Mouse (Mus musculus): ENCODE measurements around the gene Kcnip1.

Gene Kcnip1

GRCm38 (mm10) chr11:33980146-33980545, 12.8 kb downstream of the Kcnip1 start:
- DNase-seq, result no peak

DNA sequence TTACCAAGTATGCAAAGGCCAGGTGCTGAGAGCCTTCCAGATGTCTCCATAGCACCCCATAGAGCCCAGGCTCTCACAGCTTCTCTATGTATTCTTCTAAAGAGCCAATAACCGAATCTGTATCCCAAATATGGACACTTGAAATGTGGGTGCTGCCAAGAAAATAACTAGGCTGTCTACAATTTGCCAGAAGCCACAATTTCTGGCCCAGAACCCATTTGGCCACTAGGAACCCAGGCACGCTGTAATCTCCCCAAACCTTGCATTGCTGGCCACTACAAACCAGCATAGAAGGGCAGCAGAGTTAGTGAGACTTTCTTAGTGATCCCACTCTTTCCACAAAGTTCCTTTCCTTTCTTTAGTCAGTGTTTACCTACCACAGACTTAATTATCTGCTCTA, 17.8 kb downstream of the Kcnip1 start:
- no peak for DNase-seq

- DNase-seq, result no peak
Measured at GRCm38 (mm10) chr11:33974341-33975040, 18.5 kb downstream of the Kcnip1 start.

DNA sequence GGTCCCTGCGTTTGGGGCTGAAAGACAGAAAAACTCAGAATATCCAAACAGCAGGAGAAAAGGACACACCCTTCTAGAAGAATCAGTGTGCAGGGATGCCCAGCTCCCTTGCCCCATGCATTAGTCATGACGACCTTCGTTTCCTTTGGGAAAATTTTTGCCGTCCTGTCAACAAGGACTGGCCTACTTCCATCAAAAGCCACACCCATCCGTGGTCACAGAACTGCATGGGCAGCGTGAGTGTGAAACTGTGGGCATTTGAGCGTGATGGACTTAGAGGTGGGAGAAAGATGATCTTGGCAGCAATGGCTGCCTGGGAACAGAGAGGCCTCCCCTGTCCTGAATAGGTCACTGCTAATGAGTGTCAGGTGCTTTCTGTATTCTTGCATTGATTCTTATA, 20.8 kb downstream of the Kcnip1 start:
- DNase-seq, result no peak

GRCm38 (mm10) chr11:33969199-33969598, 23.8 kb downstream of the Kcnip1 start:
- DNase-seq, result no peak

- DNase-seq, result no peak
Measured at GRCm38 (mm10) chr11:33967708-33968107, 25.2 kb downstream of the Kcnip1 start.

DNA sequence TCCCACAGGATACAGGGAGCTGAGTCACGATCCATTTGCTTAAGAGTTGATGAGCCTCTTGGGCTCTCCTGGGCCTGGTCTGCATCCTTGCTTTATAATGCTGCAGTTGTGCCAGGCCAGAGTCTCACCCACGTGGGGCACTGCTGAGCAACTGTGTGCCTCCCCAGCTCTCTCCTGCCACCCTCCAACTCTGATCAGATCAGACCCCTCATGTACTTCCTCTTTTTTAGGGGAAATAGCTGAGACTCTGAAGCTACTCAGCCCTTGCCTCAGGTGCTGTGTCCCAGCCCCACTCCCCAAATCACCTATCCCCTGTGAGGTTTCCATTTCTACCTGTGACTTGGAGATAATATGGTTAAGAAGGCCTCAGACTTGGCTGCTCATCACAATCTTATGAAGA, 27.6 kb downstream of the Kcnip1 start:
- no peak for DNase-seq

DNA sequence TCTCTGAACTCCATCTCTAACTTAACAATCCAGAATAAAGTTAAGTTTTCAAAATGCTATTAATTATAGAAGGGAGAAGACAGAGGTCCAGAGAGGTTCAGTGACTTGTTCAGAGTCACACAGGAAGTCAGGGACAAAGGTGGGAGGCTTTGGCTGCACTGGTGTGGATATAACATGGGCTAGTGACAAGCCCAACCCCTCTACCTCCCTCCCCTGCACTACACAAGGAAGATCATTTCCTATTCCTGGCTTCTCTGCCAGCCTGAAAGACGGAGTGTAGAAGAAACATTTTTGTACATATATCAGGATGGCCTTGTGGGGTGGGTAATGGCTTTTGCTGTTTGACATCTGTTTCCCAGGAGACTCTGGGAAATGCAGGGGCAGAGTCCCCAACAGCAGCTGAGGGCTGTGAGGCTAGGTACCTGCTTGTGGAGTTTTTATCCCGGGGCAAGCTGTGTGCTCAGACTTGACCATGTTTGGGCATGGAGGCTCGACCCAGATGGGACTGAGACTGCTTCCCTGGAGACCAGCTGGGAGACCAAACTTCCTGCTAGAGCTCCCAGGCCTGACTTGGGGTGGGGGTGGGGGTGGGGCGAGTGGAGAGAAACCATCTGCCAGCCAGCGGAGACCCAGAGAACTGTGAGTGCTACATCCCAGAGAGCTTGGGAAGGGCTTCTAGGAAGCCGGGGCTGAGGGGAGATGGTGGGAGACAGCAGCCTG, 30.1 kb downstream of the Kcnip1 start, which contains the start of gene Kcnmb1:
Gene Kcnmb1 (plus strand): TSS at position 326 of the 720 bp plus-strand sequence.
- no peak for DNase-seq

DNA sequence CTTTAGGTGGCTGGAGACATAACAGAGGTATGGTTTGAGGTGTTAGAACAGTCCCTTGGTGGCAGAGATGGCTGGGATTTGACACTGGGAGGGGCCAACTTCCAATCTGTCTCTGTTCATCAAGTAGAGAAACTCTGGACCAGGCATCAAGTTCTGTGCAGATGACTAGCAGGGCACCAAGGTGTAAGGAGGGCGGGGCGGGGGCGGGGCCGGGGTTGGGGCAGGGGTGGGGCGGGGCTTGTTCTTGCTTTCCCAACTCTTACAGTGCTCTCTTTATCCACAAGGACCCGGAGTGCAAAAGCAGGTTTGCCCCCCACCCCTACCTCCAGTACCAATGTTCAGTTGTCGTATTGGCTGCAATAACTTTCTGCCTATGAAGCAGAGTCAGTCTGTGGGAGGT, 30.8 kb downstream of the Kcnip1 start:
- no peak for DNase-seq

DNA sequence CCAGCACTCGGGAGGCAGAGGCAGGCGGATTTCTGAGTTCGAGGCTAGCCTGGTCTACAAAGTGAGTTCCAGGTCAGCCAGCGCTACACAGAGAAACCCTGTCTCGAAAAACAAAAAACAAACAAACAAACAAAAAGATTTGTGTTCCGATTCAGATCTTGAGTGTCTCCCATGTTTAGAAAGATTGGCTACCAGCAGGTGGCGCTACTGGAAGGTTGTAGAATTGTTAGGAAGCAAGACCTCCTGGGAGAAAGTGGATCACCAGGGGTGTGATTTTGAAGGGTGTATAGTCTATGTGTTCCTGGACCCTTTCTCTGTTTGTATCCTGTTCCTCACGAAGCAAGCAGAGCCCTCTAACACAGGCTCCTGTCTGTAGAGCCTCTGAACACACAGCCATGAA, 34.2 kb downstream of the Kcnip1 start:
- peak; percentile 60 for DNase-seq

DNA sequence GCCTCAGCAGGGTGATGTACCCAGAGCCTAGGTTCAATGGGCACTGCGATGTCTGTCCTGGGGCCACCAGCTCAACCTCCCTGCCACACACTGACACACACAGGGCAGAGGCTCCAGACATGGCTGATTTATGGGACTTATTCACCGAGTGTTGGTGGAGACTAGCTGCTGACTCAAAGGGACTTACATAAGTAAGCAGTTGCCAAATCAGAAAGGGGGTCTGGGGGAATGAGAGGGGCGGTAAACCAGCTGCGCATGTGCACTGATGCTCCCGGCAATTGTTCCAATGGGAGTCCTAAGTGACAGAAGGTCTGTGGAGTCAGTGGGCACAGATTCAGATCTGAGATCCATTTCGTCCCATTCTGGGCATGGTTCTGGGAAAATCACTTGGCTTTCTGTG, 35.4 kb downstream of the Kcnip1 start:
- no peak for DNase-seq

DNA sequence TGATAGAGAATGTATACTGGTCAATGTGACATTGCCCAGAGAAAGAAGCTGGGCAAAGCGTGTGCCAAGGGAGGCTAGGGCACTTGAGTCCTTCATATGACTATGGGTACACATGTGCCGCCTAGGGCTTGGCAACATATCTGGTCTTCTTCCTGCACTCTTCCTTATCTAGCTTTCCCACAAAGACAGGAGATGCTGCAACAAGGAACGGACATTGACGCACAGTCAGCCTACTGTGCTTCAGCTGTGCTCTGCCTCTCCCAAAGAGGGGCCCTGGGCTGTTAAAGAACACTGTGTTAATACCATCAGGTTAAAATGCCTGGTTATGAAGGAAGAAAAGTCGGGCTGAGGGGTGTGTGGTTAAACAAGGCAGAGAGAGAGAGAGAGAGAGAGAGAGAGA, 36.3 kb downstream of the Kcnip1 start:
- DNase-seq, result no peak

DNA sequence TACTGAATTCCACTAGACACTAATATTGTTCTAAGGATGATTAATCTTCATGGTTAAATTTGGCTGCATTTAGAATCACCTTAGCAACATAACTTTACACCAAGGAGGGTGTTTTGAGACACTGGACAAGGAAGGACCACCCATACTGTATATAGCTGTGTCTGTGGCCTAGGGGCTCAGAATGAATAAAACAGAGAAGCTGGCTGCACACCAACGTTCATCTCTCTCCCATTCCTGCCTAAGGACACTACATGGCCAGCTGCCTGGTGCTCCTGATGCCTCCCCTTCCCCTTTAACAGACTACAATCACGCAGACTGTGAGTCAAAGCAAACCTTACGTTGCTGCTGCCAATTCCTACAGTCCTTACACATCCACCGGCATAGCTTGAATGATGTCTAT, 37.0 kb downstream of the Kcnip1 start:
- no peak for DNase-seq

DNA sequence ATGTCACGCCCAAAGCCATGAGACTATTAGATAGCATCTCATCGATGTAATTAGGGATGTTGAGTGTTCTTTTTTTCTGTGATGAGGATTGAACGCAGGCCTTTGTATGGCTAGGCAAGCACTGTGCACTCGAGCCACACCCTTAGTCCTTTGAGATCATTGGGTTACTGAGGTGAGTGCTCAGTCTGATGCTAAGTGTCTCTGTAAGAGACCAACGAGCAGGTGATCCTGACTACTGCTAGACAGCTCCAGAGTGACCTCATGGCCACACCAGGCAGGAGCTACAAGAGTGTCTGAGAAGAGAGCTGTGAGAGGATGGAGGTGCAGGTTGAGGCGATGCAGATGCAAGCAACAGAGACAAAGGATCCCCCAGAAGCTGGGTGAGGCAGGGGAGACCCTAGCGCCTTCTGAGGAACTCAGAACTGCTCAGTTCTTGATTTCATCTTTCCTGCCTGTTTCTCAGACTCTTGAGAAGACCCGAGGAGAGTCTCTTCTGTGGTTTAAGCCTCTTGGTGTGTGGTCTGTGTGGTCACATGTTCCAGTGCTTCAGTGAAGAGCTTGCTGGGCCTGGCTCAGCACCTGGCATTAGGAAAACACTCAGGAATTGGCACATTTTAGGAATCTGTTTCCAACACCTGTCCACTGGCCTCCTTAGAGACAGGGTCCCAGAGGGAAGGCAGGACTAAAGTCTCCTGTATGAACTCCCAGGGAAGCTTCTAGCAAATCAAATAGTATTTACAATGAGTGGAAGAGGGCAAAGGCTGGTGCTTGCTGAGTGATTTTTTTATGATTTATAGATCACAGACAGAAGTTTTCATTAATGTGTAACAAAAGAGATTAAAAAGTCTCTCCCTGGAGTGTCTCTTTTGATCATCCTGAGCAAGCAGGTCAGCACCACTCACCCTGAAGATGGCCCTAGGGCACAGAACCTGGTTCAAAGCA, 41.0 kb downstream of the Kcnip1 start:
- no peak for DNase-seq

DNA sequence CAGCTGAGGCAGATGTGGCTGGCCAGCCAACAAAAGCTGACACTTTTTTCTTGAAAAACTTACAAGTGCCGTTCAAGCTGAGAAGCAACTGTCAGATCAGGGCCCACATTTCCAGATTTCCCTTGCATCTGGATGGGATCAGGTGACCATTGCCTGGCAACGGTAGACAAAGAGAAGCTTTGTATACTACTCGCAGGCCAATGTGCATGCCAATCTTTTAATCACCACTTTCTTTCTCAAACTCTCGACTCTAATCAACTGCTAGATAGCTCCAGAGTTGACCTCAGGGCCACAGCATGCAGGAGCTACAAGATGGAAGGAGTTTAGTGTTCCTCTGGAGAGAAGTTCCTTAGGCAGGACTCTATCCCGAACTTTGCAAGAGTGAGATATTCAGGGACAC, 41.8 kb downstream of the Kcnip1 start:
- no peak for DNase-seq

GRCm38 (mm10) chr11:33946501-33946900, 46.5 kb downstream of the Kcnip1 start:
- DNase-seq, result no peak

- DNase-seq, result no peak
Measured at GRCm38 (mm10) chr11:33944786-33945328, 48.1 kb downstream of the Kcnip1 start.

- DNase-seq, result peak; percentile 47
Measured at GRCm38 (mm10) chr11:33944067-33944785, 48.7 kb downstream of the Kcnip1 start.

DNA sequence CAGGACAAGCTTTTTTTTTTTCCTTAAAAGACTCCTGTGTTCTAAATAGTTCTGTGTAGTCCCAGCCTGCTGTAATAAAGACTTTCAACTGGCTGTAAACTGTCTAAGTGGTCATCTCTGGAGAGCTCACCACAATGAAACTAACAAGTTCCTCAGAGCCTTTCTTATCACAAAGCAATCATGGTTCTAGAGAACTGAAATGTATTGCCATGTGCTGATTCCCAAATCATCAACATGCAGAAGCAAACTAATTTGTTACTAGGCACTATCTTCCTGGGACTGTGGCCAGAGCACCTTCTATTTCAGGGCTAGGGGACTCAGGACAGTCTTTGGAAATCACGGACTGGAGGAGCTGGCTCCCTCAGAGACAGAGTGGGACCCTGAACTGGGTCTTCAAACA, 49.4 kb downstream of the Kcnip1 start:
- DNase-seq, result no peak

DNA sequence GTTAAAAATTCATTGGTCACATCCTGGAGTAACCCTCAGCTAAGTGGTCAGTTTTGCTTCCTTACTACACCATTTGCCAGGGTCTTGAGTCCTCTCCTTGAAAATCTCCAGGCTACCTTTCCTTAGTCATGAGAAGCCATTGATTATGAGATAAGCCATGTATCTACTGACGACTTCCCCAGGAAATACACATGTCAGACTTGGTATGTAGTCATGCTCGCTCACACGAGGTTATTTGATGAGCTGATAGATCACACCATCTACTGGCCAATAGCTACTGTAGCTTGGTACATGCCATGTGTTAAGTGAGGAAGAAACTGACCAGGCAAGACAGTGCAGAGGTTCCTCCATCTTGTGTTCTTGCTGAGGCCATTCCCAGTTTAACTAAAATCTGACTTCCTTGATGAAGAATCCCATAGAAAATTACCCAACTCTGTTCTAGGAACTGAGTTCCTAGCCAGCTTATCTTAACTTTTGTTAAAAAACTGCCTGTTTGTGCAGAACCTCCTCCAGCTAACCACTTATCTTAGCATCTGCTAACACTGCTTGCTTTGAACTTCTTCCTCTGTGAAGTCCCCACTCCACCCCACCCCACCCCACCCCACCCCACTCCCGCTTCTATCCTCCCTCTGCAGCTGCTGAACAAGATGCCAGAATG, 53.4 kb downstream of the Kcnip1 start:
- no peak for DNase-seq

GRCm38 (mm10) chr11:33938561-33939274, 54.2 kb downstream of the Kcnip1 start:
- DNase-seq, result no peak
